Mouse (Mus musculus) stomach, postnatal 0 days (tissue): ENCODE measurements at regions not wholly inside any gene's neighbourhood (a gene's known extent, or its start where the extent isn't known, plus 50 kb on each side); places are given as distances from the start of the nearest gene placed in this dataset.
A peak's percentile ranks its signal among the peaks of the same experiment; 100 is the strongest.

Experiments
- ATAC-seq: fragments of 200-750 bp; cut with Nextera tagmentation; 2 replicates; pipeline ENCODE4 v1.8.0; 2017; ENCODE audit not compliant: low FRiP score, low TSS enrichment
- DNase-seq: peaks from one replicate; pipeline ENCODE4 v3.0.0-alpha.2; 2016; ENCODE audit warnings: low spot score
- H3K27ac ChIP-seq: fragments of 300-500 bp; sonication (generic); replicated peaks from 2 replicates; pipeline ENCODE4 v1.5.1; 2014; ENCODE audit warnings: mild to moderate bottlenecking, control low read depth
- H3K27me3 ChIP-seq: fragments of 300-500 bp; sonication (generic); 2 replicates; pipeline ENCODE4 v1.6.1; 2014; ENCODE audit warnings: low read length; ENCODE audit not compliant: control insufficient read depth, insufficient read depth
- H3K36me3 ChIP-seq: fragments of 300-500 bp; sonication (generic); 2 replicates; pipeline ENCODE4 v1.6.1; 2014; ENCODE audit warnings: low read length, mixed read lengths; ENCODE audit not compliant: control insufficient read depth, insufficient read depth
- H3K4me1 ChIP-seq: fragments of 300-500 bp; sonication (generic); replicated peaks from 2 replicates; pipeline ENCODE4 v1.6.1; 2014; ENCODE audit warnings: antibody characterized with exemption; ENCODE audit not compliant: control insufficient read depth, insufficient read depth
- H3K4me2 ChIP-seq: fragments of 300-500 bp; sonication (generic); replicated peaks from 2 replicates; pipeline ENCODE4 v1.6.1; 2014; ENCODE audit warnings: low read depth, mild to moderate bottlenecking, control low read depth, moderate library complexity
- H3K4me3 ChIP-seq: fragments of 300-500 bp; sonication (generic); 2 replicates; pipeline ENCODE4 v1.5.1; 2014; ENCODE audit warnings: low read depth, low read length, control low read depth
- H3K9ac ChIP-seq: fragments of 300-500 bp; sonication (generic); 2 replicates; pipeline ENCODE4 v1.6.1; 2014; ENCODE audit warnings: mild to moderate bottlenecking, low read length, control low read depth, mixed read lengths
- H3K9me3 ChIP-seq: fragments of 300-500 bp; sonication (generic); 2 replicates; pipeline ENCODE4 v1.6.1; 2016; ENCODE audit warnings: low read length; ENCODE audit not compliant: control insufficient read depth
- CTCF ChIP-seq: IDR thresholded peaks from 2 replicates; pipeline ENCODE4 v1.5.1; 2016; ENCODE audit warnings: antibody characterized with exemption, low read depth, mild to moderate bottlenecking, moderate library complexity
- EP300 ChIP-seq: optimal IDR thresholded peaks from 2 replicates; pipeline ENCODE3; 2016; ENCODE audit warnings: antibody characterized with exemption
- WGBS: fragments of 180-500 bp; shearing (Covaris S2); extraction: QIAGEN DNeasy Blood & Tissue Kit; methylation state at CpG from one replicate; pipeline ENCODE4 v1.1.7; 2014; 5-methylcytosine and 5-hydroxymethylcytosine counted together

DNA sequence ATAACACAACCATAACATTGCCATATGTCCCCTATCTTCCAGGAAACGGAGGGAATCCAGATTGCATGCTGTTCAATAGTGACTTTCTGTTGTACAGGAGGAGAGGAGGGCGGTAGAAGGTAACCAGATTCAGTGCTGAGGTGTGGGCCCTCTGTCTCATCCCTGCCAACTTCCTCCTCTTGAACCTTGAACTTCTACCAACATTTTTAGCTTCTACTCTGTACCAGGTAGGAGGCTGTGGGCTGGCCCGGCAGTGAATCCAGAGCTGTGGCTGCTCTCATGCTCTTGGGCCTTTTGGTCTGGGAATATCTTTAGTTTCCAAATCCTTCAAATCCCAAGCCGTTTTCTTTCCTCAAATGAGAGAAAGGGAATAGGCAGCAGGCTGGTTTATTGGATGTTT, 450.5 kb downstream of the 1810013L24Rik start:
- TF ChIP-seq CTCF = no peak
- TF ChIP-seq EP300 = no peak
- 75% methylated on average over 4 of the region's 4 CpGs for WGBS

DNA sequence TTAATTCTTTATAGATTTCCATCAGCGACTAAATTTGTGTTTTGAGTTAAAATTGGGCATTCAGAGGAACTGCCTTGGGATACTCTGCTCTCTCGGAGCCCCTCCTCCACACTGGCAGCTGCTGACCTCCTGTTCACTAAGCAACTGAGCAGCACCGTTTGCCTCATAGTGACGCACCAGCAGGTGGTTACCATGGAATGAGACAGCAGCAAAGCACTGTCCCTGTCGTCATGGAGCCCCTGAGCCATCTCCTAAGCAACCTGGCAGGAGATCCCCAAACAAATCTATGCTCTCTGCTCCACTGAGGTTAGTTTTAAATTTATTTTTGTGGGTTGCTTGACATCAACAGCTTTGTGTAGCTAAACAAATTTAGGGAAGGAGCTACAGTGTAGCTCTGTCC, 451.0 kb downstream of the 1810013L24Rik start:
- Histone ChIP-seq H3K27ac (no peak overlapping the region), H3K9me3 (no peaks in the 10 kb centered on the region), H3K36me3 (no peaks in the 10 kb centered on the region), H3K4me1 (no peaks in the 10 kb centered on the region), H3K27me3 (no peaks in the 10 kb centered on the region), H3K4me2 (no peak overlapping the region), H3K4me3 (no peak overlapping the region), H3K9ac (no peak overlapping the region)
- 8% methylated on average over 5 of the region's 5 CpGs for WGBS
- TF ChIP-seq EP300 = no peak
- TF ChIP-seq CTCF = no peak
- ATAC-seq (peak; percentile 75; the same call in 1 of the 2 replicates), DNase-seq (peak; percentile 30)

More for the DNA sequence above, 450.5 kb downstream of the 1810013L24Rik start:
- H3K4me3 ChIP-seq = no peak overlapping the region
- no peaks in the 10 kb centered on the region for H3K9me3 ChIP-seq
- H3K27me3 ChIP-seq = no peaks in the 10 kb centered on the region
- no peak overlapping the region for H3K27ac ChIP-seq
- no peak overlapping the region for H3K4me2 ChIP-seq
- H3K36me3 ChIP-seq = no peaks in the 10 kb centered on the region
- ATAC-seq = no peak
- no peaks in the 10 kb centered on the region for H3K4me1 ChIP-seq
- no peak overlapping the region for H3K9ac ChIP-seq
- DNase-seq = no peak

DNA sequence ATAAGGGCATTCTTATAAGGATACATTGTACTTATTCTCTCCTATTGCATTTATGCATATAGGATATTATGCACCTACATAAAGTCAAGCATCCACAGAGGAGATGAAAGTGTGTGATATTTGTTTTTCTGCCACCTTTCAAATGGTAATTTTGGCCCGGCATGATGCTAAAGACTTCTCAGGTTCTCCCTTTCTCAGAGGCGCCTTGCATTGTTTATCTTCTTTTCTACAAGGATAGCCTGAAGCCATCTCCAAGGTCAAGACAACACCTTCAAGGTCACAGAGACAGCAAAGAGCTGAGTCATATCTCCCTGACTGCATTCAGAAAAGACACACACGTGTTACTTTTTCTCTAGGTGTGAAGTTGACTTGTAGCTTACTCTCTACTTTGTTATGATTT, 454.5 kb downstream of the 1810013L24Rik start:
- H3K27ac ChIP-seq = no peak overlapping the region
- no peak overlapping the region for H3K9ac ChIP-seq
- WGBS = 48% methylated on average over 3 of the region's 3 CpGs
- TF ChIP-seq CTCF (no peak), EP300 (no peak)
- H3K27me3 ChIP-seq = no peaks in the 10 kb centered on the region
- no peaks in the 10 kb centered on the region for H3K9me3 ChIP-seq
- no peak for DNase-seq
- no peaks in the 10 kb centered on the region for H3K4me1 ChIP-seq
- H3K4me2 ChIP-seq = no peak overlapping the region
- ATAC-seq = no peak
- H3K4me3 ChIP-seq = no peak overlapping the region
- no peaks in the 10 kb centered on the region for H3K36me3 ChIP-seq

DNA sequence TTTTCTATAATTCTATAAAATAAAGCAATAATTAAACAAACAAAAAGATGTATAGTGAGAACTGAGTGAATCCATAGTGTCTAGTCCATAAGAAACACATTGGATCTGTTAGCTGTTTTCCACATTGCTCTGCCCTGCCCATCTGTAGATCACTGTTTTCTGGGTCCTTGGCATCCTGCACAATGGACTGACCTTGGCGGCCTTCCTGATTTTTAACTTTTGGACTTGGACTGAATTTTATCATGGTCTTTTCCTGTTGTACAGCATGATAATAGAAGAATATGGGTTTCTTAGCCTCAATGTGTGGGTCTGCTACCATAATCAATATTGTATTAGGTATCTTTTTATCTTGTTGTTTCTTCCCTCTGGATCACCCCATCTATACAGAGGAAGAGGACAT, 456.0 kb downstream of the 1810013L24Rik start:
- H3K4me3 ChIP-seq = no peak overlapping the region
- no peak overlapping the region for H3K4me2 ChIP-seq
- no peak for TF ChIP-seq CTCF
- no peak for TF ChIP-seq EP300
- no peak overlapping the region for H3K27ac ChIP-seq
- no peak overlapping the region for H3K9ac ChIP-seq
- DNase-seq = no peak
- no peak for ATAC-seq
- no peaks in the 10 kb centered on the region for H3K36me3 ChIP-seq
- H3K9me3 ChIP-seq = no peaks in the 10 kb centered on the region
- no peaks in the 10 kb centered on the region for H3K27me3 ChIP-seq
- 97% methylated on average over 1 of the region's 1 CpGs for WGBS
- H3K4me1 ChIP-seq = no peaks in the 10 kb centered on the region

DNA sequence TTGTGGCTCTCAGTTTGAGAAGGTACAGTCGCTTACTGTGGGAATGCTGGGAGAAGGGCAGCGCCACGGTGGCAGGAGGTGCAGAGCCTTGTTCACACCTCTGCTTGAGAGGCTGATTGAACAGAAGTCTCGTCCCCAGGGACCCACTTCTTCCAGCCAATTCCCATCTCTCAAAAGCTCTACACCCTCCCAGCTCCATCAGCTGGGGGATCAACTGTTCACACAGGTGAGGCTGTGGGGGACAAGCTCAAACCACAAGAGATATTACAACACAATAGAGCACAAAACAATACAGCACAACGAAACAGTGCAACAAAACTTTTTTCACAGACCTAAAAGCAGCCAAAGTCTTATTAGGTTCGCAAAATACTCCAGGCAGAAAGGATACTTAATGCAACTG, 457.7 kb downstream of the 1810013L24Rik start:
- H3K4me2 ChIP-seq = no peak overlapping the region
- no peak overlapping the region for H3K27ac ChIP-seq
- WGBS = 78% methylated on average over 6 of the region's 6 CpGs
- no peaks in the 10 kb centered on the region for H3K36me3 ChIP-seq
- no peaks in the 10 kb centered on the region for H3K27me3 ChIP-seq
- DNase-seq = no peak
- no peaks in the 10 kb centered on the region for H3K4me1 ChIP-seq
- H3K4me3 ChIP-seq = no peak overlapping the region
- TF ChIP-seq EP300 (no peak), CTCF (no peak)
- no peak overlapping the region for H3K9ac ChIP-seq
- H3K9me3 ChIP-seq = no peaks in the 10 kb centered on the region
- no peak for ATAC-seq

DNA sequence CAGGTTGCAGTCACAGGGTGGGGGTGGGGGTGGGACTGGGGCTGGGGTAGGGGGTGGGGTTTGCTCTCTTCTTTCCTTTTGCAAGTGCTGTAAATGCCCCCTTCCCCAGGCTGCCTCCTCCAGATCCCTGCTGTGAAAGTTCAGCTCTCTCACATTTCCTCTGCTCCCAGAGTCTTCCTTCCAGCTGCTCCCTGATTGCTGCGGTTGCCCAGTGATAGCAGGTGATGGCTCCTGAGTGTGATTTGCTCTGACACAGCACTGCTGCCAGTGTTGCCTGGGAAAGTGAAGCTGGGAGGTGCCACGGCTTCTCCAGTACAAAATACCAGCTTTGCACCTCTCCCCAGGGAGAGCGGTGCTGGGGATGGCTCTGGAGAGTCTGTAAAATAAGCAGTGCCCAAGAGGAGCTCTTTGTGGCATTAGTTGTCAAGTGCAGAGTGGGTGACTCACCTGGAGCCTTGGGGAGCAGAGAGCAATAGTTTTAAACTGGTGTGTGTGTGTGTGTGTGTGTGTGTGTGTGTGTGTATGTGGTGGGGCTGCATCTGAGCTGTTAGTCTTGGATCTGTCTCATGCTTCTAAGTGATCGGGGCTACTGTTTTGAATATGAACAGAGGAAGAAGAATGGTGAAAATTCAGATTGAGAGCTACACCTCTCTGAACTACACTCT, 461.6 kb downstream of the 1810013L24Rik start:
- Histone ChIP-seq H3K27ac (no peak overlapping the region), H3K4me3 (no peak overlapping the region), H3K4me2 (no peak overlapping the region), H3K9ac (no peak overlapping the region), H3K27me3 (no peaks in the 10 kb centered on the region), H3K4me1 (no peaks in the 10 kb centered on the region), H3K36me3 (no peaks in the 10 kb centered on the region), H3K9me3 (no peaks in the 10 kb centered on the region)
- TF ChIP-seq CTCF (no peak), EP300 (no peak)
- no peak for DNase-seq
- ATAC-seq = no peak
- WGBS = 61% methylated on average over 4 of the region's 4 CpGs
